Mouse (Mus musculus) left cerebral cortex, postnatal 4 days (tissue): ENCODE results near the gene Ppm1n. TPM values are rescaled to one million over a fixed set of nuclear protein-coding genes. Genes with fewer than 3 reads are reported as not detected.

Experiments
- DNase-seq: peaks from one replicate; pipeline ENCODE4 v3.0.0-alpha.2; 2022
- intact Hi-C: fragments of 180-260 bp; cut with DNase I; formaldehyde crosslinking; loops from one replicate; pipeline ENCODE4 v1.15.1; 2025
- total RNA-seq, 2 experiments: library from RNA; stranded (reverse); gene quantifications; 2 replicates each; pipeline ENCODE4 v1.2.3; 2021

Ppm1n gene
- total RNA-seq, 2 experiments from 2014 or later, result 0.60 to 0.64 TPM

DNA sequence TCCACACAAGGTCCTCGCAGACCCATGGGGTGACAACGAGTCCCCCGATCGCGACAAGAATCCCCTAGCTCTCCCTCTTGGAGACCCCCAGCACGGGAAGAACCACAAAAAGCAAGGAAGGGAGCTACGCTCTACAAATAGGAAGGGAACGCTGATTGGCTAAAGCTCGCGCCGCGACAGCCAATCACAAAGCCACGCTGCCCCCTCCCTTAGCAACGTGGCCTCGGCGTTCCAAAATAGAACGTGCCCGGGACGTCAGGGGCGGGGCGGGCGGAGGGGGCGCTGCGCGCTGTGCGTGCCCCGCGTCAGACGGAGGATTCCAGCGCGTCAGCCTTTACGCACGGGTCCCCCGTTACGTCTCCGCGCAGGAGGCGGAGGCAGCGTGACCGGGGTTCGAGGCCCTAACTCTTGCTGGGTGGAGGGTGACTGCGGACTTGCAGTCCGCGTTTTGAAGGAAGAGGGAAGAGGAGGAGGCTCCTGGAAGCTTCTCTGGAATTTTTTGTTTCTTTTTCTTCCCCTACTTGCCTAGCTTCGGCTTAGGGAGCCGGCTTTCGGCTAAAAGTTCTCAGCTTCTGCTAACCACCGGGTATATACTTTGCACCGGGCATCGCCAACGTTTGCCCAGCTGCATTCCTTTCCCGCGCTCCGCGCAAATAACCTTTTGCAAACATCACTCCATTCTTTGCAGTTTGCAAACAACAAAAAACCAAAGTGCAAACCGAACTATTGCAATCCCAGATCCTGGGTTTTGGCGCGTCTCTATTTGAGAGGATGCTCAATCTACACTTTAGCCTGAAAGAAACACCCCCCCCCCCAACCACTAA, 28.8 kb upstream of the Ppm1n start:
- intact Hi-C loops, result no loop called here
- peak; percentile 97 for DNase-seq

DNA sequence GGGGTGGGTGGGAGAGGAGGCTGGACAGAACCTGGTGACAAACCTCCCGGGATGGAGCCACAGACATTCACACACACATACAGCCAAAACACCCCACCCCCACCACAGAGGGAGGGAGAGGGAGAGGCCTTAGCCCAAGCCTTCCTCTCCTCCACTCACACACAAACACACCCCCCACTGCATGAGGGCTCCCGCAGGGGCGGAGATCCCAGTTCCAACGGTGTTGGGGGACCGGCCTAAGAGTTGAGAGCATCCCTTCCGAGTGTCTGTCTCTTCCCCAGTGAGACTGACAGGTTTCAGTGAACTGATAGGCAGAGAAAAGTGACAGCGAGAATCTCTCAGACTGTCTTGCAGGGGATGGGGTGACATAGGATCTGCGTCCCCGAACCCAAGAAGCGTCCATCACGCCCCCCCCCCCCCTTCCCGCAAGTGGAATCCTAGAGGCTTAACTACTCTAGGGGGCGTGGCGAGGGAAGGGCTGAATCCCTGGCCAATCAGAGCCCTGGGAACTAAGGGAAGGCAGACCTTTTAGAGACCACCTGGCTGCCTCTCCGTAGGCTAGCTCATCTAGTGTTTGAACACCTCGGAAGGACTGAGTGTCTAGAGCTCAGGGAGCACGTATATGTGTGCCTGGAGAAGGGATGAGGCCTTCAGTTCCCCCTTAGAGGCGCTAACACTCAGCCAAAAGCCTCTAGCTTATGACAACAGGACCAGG, 28.0 kb upstream of the Ppm1n start:
- DNase-seq, result peak; percentile 81
- intact Hi-C loops, result no loop called here

GRCm38 (mm10) chr7:19306819-19307738, 27.2 kb upstream of the Ppm1n start:
- DNase-seq, result no peak
- intact Hi-C loops, result no loop called here

GRCm38 (mm10) chr7:19305796-19306765, 26.2 kb upstream of the Ppm1n start:
- DNase-seq, result no peak
- intact Hi-C loops, result no loop called here

- no peak for DNase-seq
- intact Hi-C loops, result no loop called here
Measured at GRCm38 (mm10) chr7:19305413-19305735, 25.5 kb upstream of the Ppm1n start.

GRCm38 (mm10) chr7:19304501-19305412, 24.9 kb upstream of the Ppm1n start:
- intact Hi-C loops, result no loop called here

DNA sequence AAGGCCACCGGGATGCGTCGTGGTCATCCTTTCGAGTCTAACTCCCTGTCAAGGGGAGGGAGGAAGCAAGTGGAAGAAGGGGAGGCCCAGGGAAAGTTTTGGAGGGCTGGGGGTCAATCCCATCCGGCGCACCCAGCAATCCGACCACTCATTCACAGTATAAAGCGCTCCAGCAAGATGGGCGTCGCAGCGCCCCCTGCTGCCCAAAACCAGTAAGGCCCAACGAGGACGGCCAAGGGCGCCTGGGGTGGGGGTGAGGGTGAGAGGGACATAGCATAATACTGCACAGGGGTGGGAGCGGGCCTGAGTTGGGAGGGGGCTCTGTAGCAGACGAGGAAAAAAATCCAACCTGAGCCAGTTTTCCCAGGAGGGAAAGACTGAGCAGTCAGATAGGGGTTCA, 23.9 kb upstream of the Ppm1n start:
- peak; percentile 81 for DNase-seq
- intact Hi-C loops, result no loop called here

More at GRCm38 (mm10) chr7:19304501-19305412, 24.9 kb upstream of the Ppm1n start:
- DNase-seq, result no peak

DNA sequence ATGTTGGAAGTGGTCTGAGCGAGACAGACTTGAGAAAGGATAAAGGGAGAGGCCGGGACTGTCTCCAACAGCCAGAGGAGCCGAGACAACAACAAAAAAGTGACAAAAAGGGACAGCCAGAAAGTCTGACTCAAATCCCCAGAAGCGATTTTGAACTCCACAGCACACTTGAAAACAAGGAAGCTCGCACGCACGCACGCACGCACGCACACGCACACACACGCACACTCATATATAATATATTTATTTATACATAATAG, 23.1 kb upstream of the Ppm1n start:
- intact Hi-C loops, result no loop called here
- DNase-seq, result no peak

DNA sequence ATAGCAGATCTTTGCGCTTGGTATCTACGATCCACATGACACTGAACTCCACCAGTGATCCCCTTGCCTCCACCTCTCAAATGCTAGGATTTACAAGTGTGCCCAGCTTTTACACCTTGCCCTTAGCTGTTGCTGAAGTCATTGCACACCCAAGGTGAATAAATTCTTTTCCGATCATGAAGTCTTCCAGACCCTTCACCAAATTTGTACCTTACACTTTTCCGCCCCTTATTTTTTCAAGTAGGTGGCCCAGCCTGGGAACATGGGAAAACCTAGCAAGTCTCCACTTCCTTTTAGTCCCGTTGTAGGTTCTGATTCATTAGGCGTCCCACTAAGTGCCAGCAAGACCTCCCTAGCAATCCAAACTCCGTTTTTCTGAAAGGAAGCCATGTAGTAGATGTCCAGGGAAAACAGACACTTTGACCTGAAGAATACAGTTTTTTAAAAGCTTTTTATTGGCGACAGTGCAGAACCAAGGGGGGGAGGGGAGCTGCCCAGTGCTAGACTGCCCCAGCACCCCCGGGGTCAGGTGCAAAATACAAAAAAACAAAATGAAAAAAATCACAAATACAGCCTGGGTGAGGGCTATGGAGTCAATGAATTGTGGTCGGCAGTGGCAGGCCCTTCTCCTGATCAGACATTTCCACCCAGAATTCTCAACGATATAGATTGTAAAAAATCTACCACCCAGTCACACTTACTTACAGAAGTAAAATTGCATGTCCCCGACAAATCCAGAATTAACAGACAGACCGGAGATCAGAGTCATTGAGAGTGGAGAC, 22.6 kb upstream of the Ppm1n start:
- DNase-seq, result no peak
- intact Hi-C loops, result no loop called here

- DNase-seq, result no peak
- intact Hi-C loops, result loop anchor here (2.0 kb wide), 1 partner anchor 41 kb away; no protein-coding TSS in a partner anchor
Measured at GRCm38 (mm10) chr7:19301461-19302263, 21.8 kb upstream of the Ppm1n start.

GRCm38 (mm10) chr7:19300501-19301421, 20.9 kb upstream of the Ppm1n start:
- intact Hi-C loops, result loop anchor here (2.0 kb wide), 1 partner anchor 42 kb away; no protein-coding TSS in a partner anchor

DNA sequence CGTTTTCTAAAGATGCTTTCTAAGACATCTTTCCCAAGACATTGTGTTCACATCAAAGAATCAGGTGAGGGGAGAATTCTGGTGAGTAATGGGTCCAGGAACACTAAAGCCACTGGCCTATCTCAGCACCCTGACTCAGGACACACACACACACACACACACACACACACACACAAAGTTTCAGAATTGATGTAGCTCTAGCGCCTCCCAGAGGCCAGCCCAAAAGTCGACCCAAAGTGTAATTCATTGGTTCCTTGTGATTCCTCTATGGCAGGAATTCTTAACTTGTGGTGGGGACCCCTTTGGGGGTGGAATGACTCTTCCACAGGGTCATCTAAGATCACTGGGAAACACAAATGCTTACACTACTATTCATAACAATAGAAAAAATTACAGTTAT, 19.3 kb upstream of the Ppm1n start:
- intact Hi-C loops, result no loop called here
- DNase-seq, result no peak

More at GRCm38 (mm10) chr7:19300501-19301421, 20.9 kb upstream of the Ppm1n start:
- peak; percentile 82 for DNase-seq

GRCm38 (mm10) chr7:19297794-19298193, 17.9 kb upstream of the Ppm1n start:
- intact Hi-C loops, result no loop called here
- DNase-seq, result no peak

GRCm38 (mm10) chr7:19297034-19297433, 17.2 kb upstream of the Ppm1n start:
- intact Hi-C loops, result no loop called here
- no peak for DNase-seq

DNA sequence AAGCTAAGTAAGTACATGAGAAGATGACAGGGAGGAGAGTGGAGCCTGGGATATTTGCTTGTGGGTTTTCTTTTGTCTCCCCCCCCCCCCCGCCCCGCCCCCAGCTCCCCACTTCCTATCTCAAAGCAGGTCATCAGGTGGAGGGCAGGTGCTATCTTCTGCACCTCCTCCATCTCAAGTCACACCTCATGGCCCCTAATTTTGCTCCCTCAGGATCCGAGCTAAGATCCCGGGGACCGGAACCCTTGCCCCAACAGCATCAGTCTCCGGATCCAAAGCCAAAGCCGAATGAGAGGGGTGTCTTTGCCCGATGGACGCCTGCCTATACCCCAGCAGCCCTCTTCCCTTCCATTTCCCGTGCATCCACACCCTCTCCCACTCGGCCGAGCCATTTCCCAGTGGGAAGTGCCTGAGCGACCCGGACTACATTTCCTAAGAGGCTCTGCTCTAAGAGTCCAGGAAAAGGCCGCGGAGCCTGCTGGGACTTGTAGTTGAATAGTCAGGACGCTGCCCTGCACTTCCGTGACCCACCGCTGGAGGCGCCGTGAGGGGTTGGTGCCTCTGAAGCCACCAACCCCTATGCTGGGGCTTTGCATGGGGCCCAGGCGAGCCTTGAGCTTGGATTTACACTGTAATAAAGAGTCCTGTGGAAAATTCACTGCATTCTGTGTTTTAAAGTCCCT, 15.8 kb upstream of the Ppm1n start:
- intact Hi-C loops, result no loop called here
- DNase-seq, result peak; percentile 98
